Mouse (Mus musculus) gastrocnemius, adult 18-20 months (tissue): ENCODE results near the gene Aarsd1. TPM values are rescaled to one million over a fixed set of nuclear protein-coding genes. Genes with fewer than 3 reads are reported as not detected.
"Not testable (repeated sequence)": the region's sequence is repeated elsewhere in the genome, so short reads cannot be mapped to it uniquely, and the experiment has no call there.

Source experiments
- DNase-seq: peaks from one replicate; pipeline ENCODE4 v3.0.0; 2021; ENCODE audit warnings: low spot score
- long read RNA-seq, 2 experiments: library from polyadenylated mRNA; stranded (forward); transcript quantifications; one replicate each; pipeline ENCODE4 v2.0.0; 2021
- total RNA-seq, 2 experiments: library from RNA; stranded (reverse); gene quantifications; 2 replicates each; pipeline ENCODE4 v1.2.3; 2021

Gene Aarsd1
- total RNA-seq = 10 to 100 TPM; 22.8 to 25.7 TPM
- long read RNA-seq, experiment 1, transcript Aarsd1-201 (12 exons, 1,516 nt) = major isoform, 57 of 60 reads
- long read RNA-seq, experiment 1, partial matches to known transcripts = 3 of 60 reads
- long read RNA-seq, experiment 1, other reads (novel, unspliced or antisense) = 0 of 60 reads
- long read RNA-seq, experiment 2, transcript Aarsd1-201 (12 exons, 1,516 nt) = major isoform, 60 of 64 reads
- long read RNA-seq, experiment 2, partial matches to known transcripts = 3 of 64 reads
- long read RNA-seq, experiment 2, other reads (novel, unspliced or antisense) = 1 of 64 reads

DNA sequence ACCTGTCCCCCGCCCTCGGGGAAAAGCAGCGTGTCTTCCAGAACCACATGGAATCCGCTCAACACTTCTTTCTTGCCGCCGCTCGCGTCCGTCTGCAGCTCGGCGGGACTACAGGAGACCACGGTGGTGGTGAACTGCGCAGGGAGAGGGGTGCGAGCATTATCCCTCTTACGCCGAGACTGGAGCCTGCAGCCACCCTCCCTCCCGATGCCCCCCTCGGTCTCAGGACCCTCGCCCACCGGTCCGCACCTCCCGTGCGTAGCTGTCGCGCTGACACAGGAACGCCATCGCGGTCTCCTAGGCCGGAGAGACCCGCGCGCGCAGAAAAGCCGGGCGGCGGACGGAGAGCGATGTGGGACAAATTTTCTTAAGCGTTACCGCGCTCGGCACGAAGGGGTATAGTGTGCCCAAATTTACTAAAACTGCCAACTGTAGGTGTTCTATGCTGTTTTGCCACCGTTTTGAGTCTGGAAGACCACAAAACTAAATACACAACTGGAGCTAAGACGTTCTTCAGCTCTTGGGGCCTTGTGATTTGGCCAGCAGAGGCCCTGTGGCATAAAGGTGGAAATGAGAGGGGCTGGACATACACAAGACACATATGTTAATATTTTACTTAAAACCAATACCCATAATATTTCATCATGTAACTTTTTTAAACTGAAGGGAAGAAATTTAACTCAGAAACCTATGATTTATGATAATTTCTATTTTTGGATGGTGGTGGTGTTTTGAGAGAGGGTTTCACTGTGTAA, at the start of gene Aarsd1:
Gene Aarsd1, minus strand, starts transcription at position 515 of the 755 bp plus-strand sequence.
- DNase-seq = peak; percentile 90

- DNase-seq = not testable (repeated sequence)
These were observed 49.1 kb upstream of the Aarsd1 start for GRCm38 (mm10) chr11:101466552-101466950.

DNA sequence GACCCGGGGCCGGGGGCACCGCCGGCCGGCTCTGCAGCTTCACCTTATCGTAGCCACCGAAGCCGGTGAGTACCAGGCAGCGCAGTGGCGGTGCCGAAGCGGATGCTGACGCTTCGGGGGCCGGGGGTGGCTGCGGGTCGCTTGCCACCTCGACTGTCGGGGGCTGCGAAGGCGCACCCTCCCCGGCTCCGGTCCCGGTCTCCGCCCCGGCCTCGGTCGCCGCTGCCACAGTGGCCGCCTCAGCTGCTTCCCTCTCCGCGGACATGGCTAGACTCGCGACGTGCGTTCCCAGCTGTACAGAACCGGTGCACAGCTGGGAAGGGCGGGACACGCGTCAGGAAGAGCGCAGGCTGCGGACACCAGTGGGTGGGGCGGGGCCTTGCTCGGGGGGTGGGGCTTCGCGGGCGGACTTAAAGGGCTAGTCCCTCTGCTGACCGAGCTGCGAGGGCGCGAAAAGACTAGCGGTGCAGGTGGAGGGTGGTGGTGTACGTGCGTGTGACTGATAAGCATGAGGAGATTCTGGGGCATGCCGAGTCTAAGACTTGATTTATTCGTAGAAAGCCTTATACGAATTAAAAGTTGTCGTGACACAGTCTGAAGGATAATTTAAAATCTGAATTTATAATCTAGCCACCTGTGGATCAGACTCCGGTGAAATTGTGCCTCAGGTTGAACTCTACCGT, 48.6 kb upstream of the Aarsd1 start, which contains the start of gene Vat1:
Gene Vat1, minus strand, starts transcription at position 362 of the 683 bp plus-strand sequence.
- peak; percentile 63 for DNase-seq

- DNase-seq = peak; percentile 75
These were observed 47.9 kb upstream of the Aarsd1 start for GRCm38 (mm10) chr11:101465101-101465868.

DNA sequence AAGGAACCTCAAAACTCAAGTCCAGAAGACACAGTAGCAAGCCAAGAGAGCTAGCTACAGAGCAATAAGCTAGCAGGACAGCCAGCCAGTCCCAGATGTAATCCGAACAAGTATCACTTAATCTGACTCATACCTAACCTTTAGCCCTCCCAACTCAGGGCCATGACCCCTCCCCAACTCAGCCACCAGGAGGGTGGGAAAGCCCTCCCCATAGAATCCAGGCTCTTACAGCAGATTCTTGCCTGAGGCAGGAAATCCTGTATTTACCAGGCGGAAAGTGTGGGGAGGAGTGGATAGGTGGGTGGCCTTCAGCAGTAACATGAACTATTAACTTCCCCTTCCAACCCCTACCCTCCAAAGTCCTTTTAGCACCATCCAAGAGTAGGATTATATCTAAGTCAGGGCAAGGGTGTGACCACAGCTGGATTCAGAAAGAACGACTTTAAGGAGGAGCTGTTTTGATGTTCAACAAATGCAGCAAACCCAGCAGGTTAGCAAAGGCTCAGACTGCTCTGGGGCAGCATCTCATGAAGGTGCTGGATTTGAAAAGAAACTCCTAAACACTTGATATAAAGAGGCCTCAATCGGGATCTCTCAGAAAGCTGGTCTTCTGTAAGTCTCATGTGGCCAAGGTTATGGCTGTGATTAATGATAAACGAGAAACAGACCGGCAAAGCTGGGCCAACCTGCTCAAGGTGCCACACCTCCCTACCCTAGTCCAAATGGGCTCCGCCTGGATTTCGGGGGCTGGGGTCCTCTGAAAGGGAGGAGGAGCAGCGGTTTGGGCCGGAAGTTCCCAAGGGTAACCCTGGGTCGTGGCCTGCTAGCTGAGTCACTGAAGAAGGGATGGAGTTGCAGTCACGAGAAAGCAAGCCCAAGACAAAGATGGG, 47.0 kb upstream of the Aarsd1 start, which contains the start of gene Rnd2:
Gene Rnd2, plus strand, starts transcription at position 789 of the 890 bp plus-strand sequence.
- DNase-seq = no peak

DNA sequence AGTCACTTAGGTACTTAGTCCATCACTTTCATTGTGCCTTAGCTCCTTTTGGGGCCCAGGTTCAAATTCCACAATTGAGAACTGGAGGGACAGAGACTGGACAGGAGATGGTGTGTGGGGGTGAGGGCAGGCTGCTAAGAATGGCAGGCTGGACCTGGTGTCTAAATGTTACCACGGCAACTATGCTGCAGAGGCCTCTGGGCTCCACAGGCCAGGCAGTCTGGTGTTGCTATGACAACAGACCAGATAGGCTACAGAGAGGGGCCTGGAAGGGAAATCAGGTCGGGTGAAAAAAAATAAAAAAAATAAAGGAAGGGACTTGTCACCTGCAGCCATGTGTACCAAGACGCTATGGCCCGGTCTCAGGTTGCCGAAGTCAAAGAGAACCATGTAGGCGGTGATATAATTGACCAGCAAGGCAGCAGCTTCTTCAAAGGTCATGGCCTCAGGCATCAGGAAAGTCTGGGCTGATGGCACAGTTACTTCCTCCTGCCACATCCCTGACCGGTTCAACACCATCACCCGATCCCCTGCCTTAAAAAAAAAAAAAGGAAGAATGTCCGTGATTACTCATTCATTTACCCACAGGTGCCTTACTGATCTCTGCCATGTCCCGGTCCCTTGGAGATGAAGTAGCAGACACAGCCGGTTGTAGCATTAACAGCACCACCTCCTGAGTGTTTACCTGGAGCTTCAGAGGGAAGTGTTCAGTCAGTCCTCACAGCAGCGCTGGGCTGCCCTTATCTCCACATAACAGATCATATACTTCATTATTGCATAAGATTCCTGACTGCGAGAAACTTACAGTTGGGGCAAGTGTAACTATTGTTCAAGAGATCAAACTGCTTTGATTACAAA, 45.4 kb upstream of the Aarsd1 start:
- DNase-seq = no peak

- DNase-seq = no peak
These were observed 44.7 kb upstream of the Aarsd1 start for GRCm38 (mm10) chr11:101462141-101462540.

- DNase-seq = no peak
These were observed 42.9 kb upstream of the Aarsd1 start for GRCm38 (mm10) chr11:101460321-101460720.

DNA sequence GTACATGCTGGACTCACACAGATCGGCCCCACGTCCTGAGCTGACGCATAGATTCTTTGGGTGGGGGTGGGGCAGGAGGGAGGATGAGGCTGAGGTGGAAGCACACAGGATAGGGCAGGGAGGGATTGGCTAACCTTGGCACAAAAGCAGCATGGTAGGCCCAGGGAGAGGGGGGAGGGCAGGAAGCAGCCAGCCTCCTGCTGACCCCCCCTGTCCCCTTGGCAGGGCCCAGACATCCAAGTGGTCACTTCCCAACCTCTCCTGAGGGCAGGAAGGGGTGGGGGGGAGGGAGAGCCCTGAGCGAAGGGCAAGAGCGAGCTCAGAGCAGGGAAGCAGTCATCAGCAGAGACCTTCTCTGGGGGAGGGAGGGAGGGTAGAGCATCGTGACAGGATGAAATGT, 42.3 kb upstream of the Aarsd1 start:
- no peak for DNase-seq

DNA sequence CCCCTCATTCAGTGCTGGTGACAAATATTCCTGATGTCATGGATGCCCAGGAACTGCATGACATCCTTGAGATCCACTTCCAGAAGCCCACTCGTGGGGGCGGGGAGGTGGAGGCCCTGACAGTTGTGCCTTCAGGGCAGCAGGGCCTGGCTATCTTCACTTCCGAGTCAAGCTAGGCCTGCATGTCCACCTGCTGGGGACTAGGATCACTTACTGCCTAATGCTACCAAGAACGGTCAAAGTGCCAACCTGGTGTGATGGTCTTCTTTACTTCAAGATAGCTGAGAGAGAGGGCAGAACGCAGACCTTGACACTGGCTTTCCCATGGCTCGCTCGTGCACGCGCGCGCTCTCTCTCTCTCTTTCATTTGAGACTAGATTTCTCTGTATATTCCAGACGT, 40.8 kb upstream of the Aarsd1 start:
- DNase-seq = no peak

- DNase-seq = no peak
These were observed 40.2 kb upstream of the Aarsd1 start for GRCm38 (mm10) chr11:101457631-101458030.

DNA sequence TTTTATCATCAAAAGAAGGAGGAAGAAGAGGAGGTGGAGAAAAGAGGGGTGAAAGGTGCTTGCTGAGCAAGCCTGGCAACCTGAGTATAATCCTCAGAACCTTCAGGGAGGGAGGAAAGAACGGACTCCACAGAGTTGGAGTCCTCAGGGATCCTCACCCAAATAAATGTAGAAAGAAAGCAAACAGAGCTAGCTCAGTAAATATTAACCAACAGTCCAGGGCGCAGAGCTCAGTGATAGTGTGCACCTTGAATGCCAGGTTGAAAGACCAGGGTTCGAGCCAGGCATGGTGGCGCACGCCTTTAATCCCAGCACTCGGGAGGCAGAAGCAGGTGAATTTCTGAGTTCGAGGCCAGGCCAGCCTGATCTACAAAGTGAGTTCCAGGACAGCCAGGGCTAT, 38.2 kb upstream of the Aarsd1 start:
- no peak for DNase-seq

GRCm38 (mm10) chr11:101454702-101455101, 37.3 kb upstream of the Aarsd1 start:
- no peak for DNase-seq

GRCm38 (mm10) chr11:101452093-101452774, 34.8 kb upstream of the Aarsd1 start:
- DNase-seq = no peak

DNA sequence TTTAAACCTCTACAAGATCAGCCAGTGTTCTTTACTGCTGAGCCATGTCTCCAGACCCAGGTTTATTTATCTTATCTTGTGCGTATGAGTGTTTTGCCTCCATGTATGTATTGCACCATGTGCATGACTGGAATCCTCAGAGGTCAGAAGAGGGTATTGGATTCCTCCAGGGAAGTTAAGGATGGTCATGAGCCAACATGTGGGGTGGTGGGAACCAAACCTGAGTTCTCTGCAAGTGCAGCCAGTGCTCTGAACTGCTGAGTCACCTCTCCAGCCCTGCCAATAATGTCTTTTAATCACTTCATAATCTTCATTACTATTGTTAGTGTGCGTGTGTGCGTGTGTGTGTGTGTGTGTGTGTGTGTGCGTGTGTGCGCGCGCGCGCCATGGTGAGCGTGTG, 34.1 kb upstream of the Aarsd1 start:
- DNase-seq = no peak

GRCm38 (mm10) chr11:101450394-101450793, 33.0 kb upstream of the Aarsd1 start:
- DNase-seq = no peak

- not testable (repeated sequence) for DNase-seq
These were observed 32.2 kb upstream of the Aarsd1 start for GRCm38 (mm10) chr11:101449596-101449995.

- DNase-seq = no peak
These were observed 31.5 kb upstream of the Aarsd1 start for GRCm38 (mm10) chr11:101448899-101449298.

- peak; percentile 85 for DNase-seq
These were observed 30.9 kb upstream of the Aarsd1 start, which contains the start of gene Ifi35 for GRCm38 (mm10) chr11:101448274-101448746. Gene Ifi35, plus strand, starts transcription at chr11:101448407.
